Mouse (Mus musculus) CH12.LX (cell line): ENCODE results near the gene Tmem35b.

Source experiments
- BHLHE40 ChIP-seq: IDR thresholded peaks from 2 replicates; pipeline ENCODE4 v1.6.1; 2011; ENCODE audit warnings: mild to moderate bottlenecking, low read depth, low read length, improper control_type of control experiment
- CHD2 ChIP-seq: IDR thresholded peaks from 2 replicates; pipeline ENCODE4 v1.6.1; 2011; ENCODE audit warnings: low read length, improper control_type of control experiment
- CTCF ChIP-seq, 2 experiments: IDR thresholded peaks in 1 of 2; conservative IDR thresholded peaks in 1 of 2; 2 replicates each; pipeline ENCODE4 v1.5.1; 2011 to 2012; ENCODE audit warnings: low read depth in 2 of 2, low read length in 2 of 2, improper control_type of control experiment in 1 of 2, inconsistent platforms in 1 of 2, mild to moderate bottlenecking in 1 of 2, moderate library complexity in 1 of 2
- ELF1 ChIP-seq: IDR thresholded peaks from 2 replicates; pipeline ENCODE4 v1.6.1; 2014; ENCODE audit warnings: low read depth, mild to moderate bottlenecking, inconsistent platforms, low read length, improper control_type of control experiment
- EP300 ChIP-seq: IDR thresholded peaks from 2 replicates; pipeline ENCODE4 v1.6.1; 2011; ENCODE audit warnings: low read length, improper control_type of control experiment
- HCFC1 ChIP-seq: IDR thresholded peaks from 2 replicates; pipeline ENCODE4 v1.6.1; 2012; ENCODE audit warnings: low read depth, mild to moderate bottlenecking, inconsistent platforms, low read length, improper control_type of control experiment
- JUND ChIP-seq: conservative IDR thresholded peaks from 2 replicates; pipeline ENCODE4 v1.6.1; 2011; ENCODE audit warnings: low read depth, low read length, improper control_type of control experiment
- MAFK ChIP-seq: IDR thresholded peaks from 2 replicates; pipeline ENCODE4 v1.6.1; 2011; ENCODE audit warnings: low read length, improper control_type of control experiment; ENCODE audit not compliant: insufficient replicate concordance
- MAX ChIP-seq: IDR thresholded peaks from 2 replicates; pipeline ENCODE4 v1.6.1; 2011; ENCODE audit warnings: low read length, improper control_type of control experiment
- RAD21 ChIP-seq: IDR thresholded peaks from 2 replicates; pipeline ENCODE4 v1.6.1; 2011; ENCODE audit warnings: low read depth, mild to moderate bottlenecking, low read length, improper control_type of control experiment, moderate library complexity
- ZC3H11A ChIP-seq: IDR thresholded peaks from 2 replicates; pipeline ENCODE4 v1.6.1; 2012; ENCODE audit warnings: low read depth, mild to moderate bottlenecking, inconsistent platforms, low read length, improper control_type of control experiment

- TF ChIP-seq BHLHE40 (no peak), ZC3H11A (no peak), JUND (no peak), RAD21 (peak; percentile 52), CHD2 (no peak), HCFC1 (no peak), EP300 (no peak), CTCF (conservative IDR thresholded peaks at IDR 0.05 in 1 of 2, IDR thresholded peaks at IDR 0.05 in 1 of 2; ENCODE audit: low read depth in 2 of 2, low read length in 2 of 2) (peak in 1 of 2 experiments; percentile 56; a peak in 2 of 4 replicates), ELF1 (no peak), MAFK (no peak), MAX (no peak)
Measured at GRCm38 (mm10) chr4:127074915-127075314, 48.6 kb upstream of the Tmem35b start.
